Mouse (Mus musculus): ENCODE data around the gene Fam20a.
A peak's percentile ranks its signal among the peaks of the same experiment; 100 is the strongest.

Gene Fam20a

GRCm38 (mm10) chr11:109717448-109717847, 4.6 kb downstream of the Fam20a start:
- DNase-seq (ENCODE audit: inconsistent age in 2 of 2, low spot score in 1 of 2): no peak

GRCm38 (mm10) chr11:109716981-109717380, 5.1 kb downstream of the Fam20a start:
- no peak for DNase-seq (ENCODE audit: inconsistent age in 2 of 2, low spot score in 1 of 2)

GRCm38 (mm10) chr11:109715311-109715781, 6.7 kb downstream of the Fam20a start:
- DNase-seq (ENCODE audit: inconsistent age in 2 of 2, low spot score in 1 of 2): no peak

- DNase-seq (ENCODE audit: inconsistent age in 2 of 2, low spot score in 1 of 2): no peak
Measured at GRCm38 (mm10) chr11:109714341-109715247, 7.5 kb downstream of the Fam20a start.

- no peak for DNase-seq (ENCODE audit: inconsistent age in 2 of 2, low spot score in 1 of 2)
Measured at GRCm38 (mm10) chr11:109709501-109709900, 12.6 kb downstream of the Fam20a start.

GRCm38 (mm10) chr11:109708786-109709185, 13.3 kb downstream of the Fam20a start:
- no peak for DNase-seq (ENCODE audit: inconsistent age in 2 of 2, low spot score in 1 of 2)

GRCm38 (mm10) chr11:109707442-109707841, 14.6 kb downstream of the Fam20a start:
- no peak for DNase-seq (ENCODE audit: inconsistent age in 2 of 2, low spot score in 1 of 2)

GRCm38 (mm10) chr11:109706586-109706985, 15.5 kb downstream of the Fam20a start:
- peak in 1 of 2 experiments; percentile 50 for DNase-seq (ENCODE audit: inconsistent age in 2 of 2, low spot score in 1 of 2)

- peak; percentile 65 to 88 for DNase-seq (ENCODE audit: inconsistent age in 2 of 2, low spot score in 1 of 2)
Measured at GRCm38 (mm10) chr11:109706055-109706412, 16.0 kb downstream of the Fam20a start.

GRCm38 (mm10) chr11:109705336-109706054, 16.6 kb downstream of the Fam20a start:
- DNase-seq (ENCODE audit: inconsistent age in 2 of 2, low spot score in 1 of 2): no peak

- DNase-seq (ENCODE audit: inconsistent age in 2 of 2, low spot score in 1 of 2): no peak
Measured at GRCm38 (mm10) chr11:109704311-109705205, 17.5 kb downstream of the Fam20a start.

- no peak for DNase-seq (ENCODE audit: inconsistent age in 2 of 2, low spot score in 1 of 2)
Measured at GRCm38 (mm10) chr11:109703845-109704244, 18.2 kb downstream of the Fam20a start.

- no peak for DNase-seq (ENCODE audit: inconsistent age in 2 of 2, low spot score in 1 of 2)
Measured at GRCm38 (mm10) chr11:109702031-109702815, 19.9 kb downstream of the Fam20a start.

- peak; percentile 30 to 74 for DNase-seq (ENCODE audit: inconsistent age in 2 of 2, low spot score in 1 of 2)
Measured at GRCm38 (mm10) chr11:109700761-109701160, 21.3 kb downstream of the Fam20a start.

- no peak for DNase-seq (ENCODE audit: inconsistent age in 2 of 2, low spot score in 1 of 2)
Measured at GRCm38 (mm10) chr11:109699784-109700183, 22.3 kb downstream of the Fam20a start.

GRCm38 (mm10) chr11:109698740-109699139, 23.3 kb downstream of the Fam20a start:
- peak; percentile 29 to 37 for DNase-seq (ENCODE audit: inconsistent age in 2 of 2, low spot score in 1 of 2)

GRCm38 (mm10) chr11:109697089-109697643, 24.9 kb downstream of the Fam20a start:
- DNase-seq (ENCODE audit: inconsistent age in 2 of 2, low spot score in 1 of 2): no peak

- DNase-seq (ENCODE audit: inconsistent age in 2 of 2, low spot score in 1 of 2): no peak
Measured at GRCm38 (mm10) chr11:109696519-109696918, 25.6 kb downstream of the Fam20a start.

GRCm38 (mm10) chr11:109692737-109693136, 29.3 kb downstream of the Fam20a start:
- DNase-seq (ENCODE audit: inconsistent age in 2 of 2, low spot score in 1 of 2): no peak

GRCm38 (mm10) chr11:109689539-109689938, 32.5 kb downstream of the Fam20a start:
- DNase-seq (ENCODE audit: inconsistent age in 2 of 2, low spot score in 1 of 2): no peak

All from adrenal gland, adult (tissue).